Mouse (Mus musculus) left cerebral cortex, adult 18-20 months (tissue): ENCODE results near the gene Lin7a. TPM values are rescaled to one million over a fixed set of nuclear protein-coding genes. Genes with fewer than 3 reads are reported as not detected.
"Not testable (repeated sequence)": the region's sequence is repeated elsewhere in the genome, so short reads cannot be mapped to it uniquely, and the experiment has no call there.

Source experiments
- DNase-seq, 2 experiments: peaks; one replicate each; pipeline ENCODE4 v3.0.0; 2021 to 2022; ENCODE audit warnings: low spot score in 2 of 2, mixed read lengths in 1 of 2
- total RNA-seq, 2 experiments: library from RNA; stranded (reverse); gene quantifications; 2 replicates each; pipeline ENCODE4 v1.2.3; 2021

Gene Lin7a
- total RNA-seq, 2 experiments from 2014 or later, result 56.0 to 57.7 TPM

GRCm38 (mm10) chr10:107236211-107236610, 35.3 kb upstream of the Lin7a start:
- no peak for DNase-seq

- no peak for DNase-seq
Observed at GRCm38 (mm10) chr10:107237076-107237475, 34.4 kb upstream of the Lin7a start.

GRCm38 (mm10) chr10:107237736-107238135, 33.8 kb upstream of the Lin7a start:
- no peak for DNase-seq

- DNase-seq, result no peak
Observed at GRCm38 (mm10) chr10:107238151-107238860, 33.2 kb upstream of the Lin7a start.

- DNase-seq, result no peak
Observed at GRCm38 (mm10) chr10:107238861-107239435, 32.5 kb upstream of the Lin7a start.

GRCm38 (mm10) chr10:107239651-107240330, 31.7 kb upstream of the Lin7a start:
- DNase-seq, result no peak

- no peak for DNase-seq
Observed at GRCm38 (mm10) chr10:107240446-107240845, 31.0 kb upstream of the Lin7a start.

GRCm38 (mm10) chr10:107240986-107241385, 30.5 kb upstream of the Lin7a start:
- no peak for DNase-seq

- DNase-seq, result no peak
Observed at GRCm38 (mm10) chr10:107241406-107241805, 30.1 kb upstream of the Lin7a start.

GRCm38 (mm10) chr10:107241999-107242398, 29.5 kb upstream of the Lin7a start:
- DNase-seq, result not testable (repeated sequence)

- no peak for DNase-seq
Observed at GRCm38 (mm10) chr10:107242696-107243400, 28.6 kb upstream of the Lin7a start.

GRCm38 (mm10) chr10:107244211-107244610, 27.3 kb upstream of the Lin7a start:
- DNase-seq, result no peak

- no peak for DNase-seq
Observed at GRCm38 (mm10) chr10:107244691-107245530, 26.6 kb upstream of the Lin7a start.

- DNase-seq, result no peak
Observed at GRCm38 (mm10) chr10:107245531-107245840, 26.0 kb upstream of the Lin7a start.

GRCm38 (mm10) chr10:107245961-107246460, 25.5 kb upstream of the Lin7a start:
- DNase-seq, result no peak

- no peak for DNase-seq
Observed at GRCm38 (mm10) chr10:107247001-107247670, 24.4 kb upstream of the Lin7a start.

- DNase-seq, result no peak
Observed at GRCm38 (mm10) chr10:107248481-107248880, 23.0 kb upstream of the Lin7a start.

- DNase-seq, result no peak
Observed at GRCm38 (mm10) chr10:107249056-107249455, 22.4 kb upstream of the Lin7a start.

GRCm38 (mm10) chr10:107249606-107250186, 21.8 kb upstream of the Lin7a start:
- DNase-seq, result no peak
